In genomic region chr2:18057336-18058145, GRCm38 (mm10) we compare ENCODE assay signal across 8 mouse cellular contexts. TPM values are rescaled to one million over a fixed set of nuclear protein-coding genes. Genes with fewer than 3 reads are reported as not detected.
DNase-seq lines count a peak whose midpoint lies in the region; ATAC-seq and TF ChIP-seq lines count a peak whose summit lies in the region.

No protein-coding gene starts in this region.

- under 1% methylated on average over 48 of the region's 48 CpGs for whole genome bisulfite sequencing in lung, adult 2 months
- WGBS in neural tube, embryonic 14.5 days: under 1% methylated on average over 47 of the region's 48 CpGs

- peaks cover 7% of the 10 kb centered on the region for H3K79me2 ChIP-seq in C2C12 (ENCODE audit: control insufficient read depth, insufficient read depth)

- no peaks in the 10 kb centered on the region for H3K27me3 ChIP-seq in C2C12 (ENCODE audit: control insufficient read depth, insufficient read depth, insufficient read length)
- H3K27me3 ChIP-seq in neural tube, embryonic 14.5 days (ENCODE audit: control insufficient read depth, insufficient read depth, low read length): no peaks in the 10 kb centered on the region

- TF ChIP-seq CTCF in C2C12 (IDR thresholded peaks at IDR 0.05; ENCODE audit: control insufficient read depth, insufficient read depth, insufficient read length): no peak
- no peak for TF ChIP-seq CTCF in lung, adult 2 months (IDR thresholded peaks at IDR 0.05; ENCODE audit: insufficient read depth, low read length)

- no peaks in the 10 kb centered on the region for H3K79me3 ChIP-seq in C2C12 (ENCODE audit: low read depth)

- peak overlapping the region; percentile 64 for H3K4me3 ChIP-seq in C2C12 (ENCODE audit: insufficient read depth, poor library complexity, severe bottlenecking)
- H3K4me3 ChIP-seq in lung, adult 2 months (replicated peaks; ENCODE audit: extremely low read depth, low read depth, low read length): peak overlapping the region; percentile 93
- H3K4me3 ChIP-seq in neural tube, embryonic 14.5 days (ENCODE audit: low read depth, low read length): peak overlapping the region; percentile 63

- peak; percentile 70 for DNase-seq in adrenal gland, postnatal 25 days
- DNase-seq in heart, postnatal 10 days: peak; percentile 76 to 77
- peak; percentile 57 to 77 for DNase-seq in kidney, postnatal 36 days
- peak; percentile 80 for DNase-seq in lung, adult 2 months
- peak; percentile 60 to 66 for DNase-seq in thymus, adult 18-20 months

- H3K4me1 ChIP-seq in lung, adult 2 months (ENCODE audit: control insufficient read depth, insufficient read depth, low read length): peaks cover 6% of the 10 kb centered on the region
- peaks cover 6% of the 10 kb centered on the region; the same call in 1 of the 2 replicates for H3K4me1 ChIP-seq in neural tube, embryonic 14.5 days (ENCODE audit: control insufficient read depth, insufficient read depth, low read length)

- H3K36me3 ChIP-seq in C2C12 (ENCODE audit: control insufficient read depth, insufficient read depth): no peaks in the 10 kb centered on the region
- H3K36me3 ChIP-seq in neural tube, embryonic 14.5 days (ENCODE audit: control insufficient read depth, insufficient read depth, low read length): no peaks in the 10 kb centered on the region

- H3K9me3 ChIP-seq in neural tube, embryonic 14.5 days (ENCODE audit: control insufficient read depth, low read length): no peaks in the 10 kb centered on the region

- H3ac ChIP-seq in C2C12 (ENCODE audit: control insufficient read depth, insufficient read length, low read depth): peak overlapping the region; percentile 72

- H3K4me2 ChIP-seq in neural tube, embryonic 14.5 days (ENCODE audit: low read depth, low read length): peak overlapping the region; percentile 69

- H3K9ac ChIP-seq in neural tube, embryonic 14.5 days (replicated peaks; ENCODE audit: low read depth, low read length): peak overlapping the region; percentile 61

- H3K27ac ChIP-seq in neural tube, embryonic 14.5 days (ENCODE audit: low read depth, low read length): peak overlapping the region; percentile 99

- intact Hi-C loops in heart, postnatal 10 days (cut with DNase I): no loop called here

- peak; percentile 77 for ATAC-seq in erythroid progenitor cell, adult 5-6 weeks (replicated peaks; ENCODE audit: low FRiP score, poor library complexity, severe bottlenecking)
- peak; percentile 3 for ATAC-seq in neural tube, embryonic 14.5 days (ENCODE audit: low read depth)

- TF ChIP-seq POLR2A in lung, adult 2 months (IDR thresholded peaks at IDR 0.05; ENCODE audit: borderline replicate concordance, extremely low read depth, low read depth, low read length): peak; percentile 65; the same call in 1 of the 2 replicates

TF ChIP-seq in C2C12, 6 proteins besides CTCF, POLR2A, EP300 and RAD21:
- TF ChIP-seq MYOG (IDR thresholded peaks at IDR 0.05; ENCODE audit: control insufficient read depth, extremely low read depth, insufficient read length): no peak
- TF ChIP-seq CEBPB (IDR thresholded peaks at IDR 0.05; ENCODE audit: low read depth): no peak
- TF ChIP-seq MAX (IDR thresholded peaks at IDR 0.05): peak; percentile 15

RNA-seq across cellular contexts. Expression of gene Mllt10, which starts 2.5 kb away (rescaled TPM):
- 10.0 TPM for polyA plus RNA-seq in C2C12 (2012; fragmentation: generic; extraction: Trizol)
- total RNA-seq in adrenal gland, postnatal 25 days (2021): 59.0 and 68.1 TPM in 2 replicates
- total RNA-seq in erythroid progenitor cell, adult 5-6 weeks (2015; ENCODE audit: low replicate concordance): 122 and 125 TPM in 2 replicates
- 77.9 and 98.0 TPM in 2 replicates for total RNA-seq in erythroid progenitor cell, adult 5-6 weeks (2017; ENCODE audit: low replicate concordance)
- 10 to 100 TPM; 40.6 to 43.1 TPM for total RNA-seq in heart, postnatal 10 days (2021)
- polyA plus RNA-seq in lung, adult 2 months (2012; rRNA removed): 27.3 and 34.7 TPM in 2 replicates
- polyA plus RNA-seq in neural tube, embryonic 14.5 days (2014; fragmentation: Nextera tagmentation; extraction: Ambion mirVana): 34.6 and 36.5 TPM in 2 replicates

RNA-seq across cellular contexts. Expression of gene Skida1, which starts 8.7 kb away (rescaled TPM):
- polyA plus RNA-seq in C2C12 (2012; fragmentation: generic; extraction: Trizol): 0.55 TPM
- total RNA-seq in adrenal gland, postnatal 25 days (2021): 4.2 and 5.4 TPM in 2 replicates
- not detected in 2 replicates for total RNA-seq in erythroid progenitor cell, adult 5-6 weeks (2015; ENCODE audit: low replicate concordance)
- not detected in 2 replicates for total RNA-seq in erythroid progenitor cell, adult 5-6 weeks (2017; ENCODE audit: low replicate concordance)
- 1 to 10 TPM; 4.8 to 5.7 TPM for total RNA-seq in heart, postnatal 10 days (2021)
- polyA plus RNA-seq in lung, adult 2 months (2012; rRNA removed): 1.8 and 2.1 TPM in 2 replicates
- polyA plus RNA-seq in neural tube, embryonic 14.5 days (2014; fragmentation: Nextera tagmentation; extraction: Ambion mirVana): 3.9 and 5.3 TPM in 2 replicates

RNA-seq across cellular contexts. Expression of gene A930004D18Rik, which starts 20.0 kb away (rescaled TPM):
- polyA plus RNA-seq in C2C12 (2012; fragmentation: generic; extraction: Trizol): 3.9 TPM
- total RNA-seq in adrenal gland, postnatal 25 days (2021): 2.1 and 3.7 TPM in 2 replicates
- not detected in 2 replicates for total RNA-seq in erythroid progenitor cell, adult 5-6 weeks (2015; ENCODE audit: low replicate concordance)
- not detected in 2 replicates for total RNA-seq in erythroid progenitor cell, adult 5-6 weeks (2017; ENCODE audit: low replicate concordance)
- 1 to 10 TPM; 3.0 to 4.2 TPM for total RNA-seq in heart, postnatal 10 days (2021)
- 3.3 and 4.4 TPM in 2 replicates for polyA plus RNA-seq in lung, adult 2 months (2012; rRNA removed)
- 8.2 and 8.6 TPM in 2 replicates for polyA plus RNA-seq in neural tube, embryonic 14.5 days (2014; fragmentation: Nextera tagmentation; extraction: Ambion mirVana)

Comparison
In these comparisons a context has a peak if more than half of its experiments do, and no peak if none do; other contexts are left out.
1. Peak in every context shown above with its lines: DNase-seq, ATAC-seq, H3K4me3 ChIP-seq and H3K27ac ChIP-seq.